Mouse (Mus musculus): ENCODE data around the gene Cct7.

Cct7 gene

DNA sequence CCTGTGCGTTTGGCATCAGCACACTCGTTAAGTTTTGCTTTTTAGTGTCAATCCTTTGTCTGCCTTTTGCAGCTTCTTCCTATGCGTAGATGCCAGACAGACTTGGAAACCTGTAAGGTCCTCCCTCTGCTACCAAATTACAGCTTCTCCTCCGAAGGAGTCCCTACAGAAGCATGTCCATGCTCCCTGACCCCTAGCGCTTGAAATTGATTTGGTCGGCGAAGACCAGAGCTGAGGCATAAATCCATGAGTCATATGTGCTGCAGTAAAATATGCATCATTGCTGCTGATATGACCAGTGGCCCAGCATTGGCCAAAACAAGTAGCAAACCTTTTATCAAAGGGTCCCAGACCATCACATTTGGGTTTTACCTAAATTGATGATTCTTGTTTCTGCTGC lies 1.5 kb downstream of the Cct7 start:
- DNase-seq: no peak

- DNase-seq: no peak
Measured at GRCm38 (mm10) chr6:85459621-85460020, 8.3 kb downstream of the Cct7 start.

DNA sequence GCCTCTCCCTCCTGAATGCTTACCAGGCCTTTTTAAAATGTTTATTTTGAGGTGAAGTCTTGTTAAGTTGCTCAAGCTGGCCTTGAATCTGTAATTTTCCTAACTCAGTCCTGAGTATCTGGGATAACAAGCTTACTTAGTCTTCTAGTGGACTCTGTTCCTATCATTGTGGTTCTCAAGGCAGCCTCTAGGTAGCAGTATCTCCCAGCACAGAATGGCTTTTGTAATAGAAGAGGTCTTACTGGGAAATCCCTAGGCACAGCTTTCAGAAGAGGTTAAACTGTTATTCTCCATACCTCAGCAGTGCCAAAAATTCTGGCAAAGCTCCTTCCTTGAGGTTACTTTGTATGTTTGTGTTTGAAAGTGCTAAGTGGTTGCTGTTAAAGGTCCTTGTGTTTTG lies 14.1 kb downstream of the Cct7 start:
- peak; percentile 27 to 54 for DNase-seq

GRCm38 (mm10) chr6:85469660-85470430 lies 18.5 kb downstream of the Cct7 start:
- peak in 1 of 2 experiments; percentile 39 for DNase-seq

GRCm38 (mm10) chr6:85471962-85472361 lies 20.6 kb downstream of the Cct7 start:
- peak; percentile 33 to 51 for DNase-seq

GRCm38 (mm10) chr6:85472542-85472941 lies 21.2 kb downstream of the Cct7 start:
- no peak for DNase-seq

GRCm38 (mm10) chr6:85475581-85475980 lies 24.3 kb downstream of the Cct7 start:
- no peak for DNase-seq

- DNase-seq: peak; percentile 49 to 64
Measured at GRCm38 (mm10) chr6:85477366-85477917, 26.1 kb downstream of the Cct7 start.

- DNase-seq: no peak
Measured at GRCm38 (mm10) chr6:85478416-85478815, 27.1 kb downstream of the Cct7 start.

GRCm38 (mm10) chr6:85479979-85480378 lies 28.7 kb downstream of the Cct7 start:
- DNase-seq: no peak

GRCm38 (mm10) chr6:85480685-85481084 lies 29.4 kb downstream of the Cct7 start:
- DNase-seq: peak in 1 of 2 experiments; percentile 23

- DNase-seq: peak; percentile 69 to 71
Measured at GRCm38 (mm10) chr6:85483843-85484721, 32.8 kb downstream of the Cct7 start.

DNA sequence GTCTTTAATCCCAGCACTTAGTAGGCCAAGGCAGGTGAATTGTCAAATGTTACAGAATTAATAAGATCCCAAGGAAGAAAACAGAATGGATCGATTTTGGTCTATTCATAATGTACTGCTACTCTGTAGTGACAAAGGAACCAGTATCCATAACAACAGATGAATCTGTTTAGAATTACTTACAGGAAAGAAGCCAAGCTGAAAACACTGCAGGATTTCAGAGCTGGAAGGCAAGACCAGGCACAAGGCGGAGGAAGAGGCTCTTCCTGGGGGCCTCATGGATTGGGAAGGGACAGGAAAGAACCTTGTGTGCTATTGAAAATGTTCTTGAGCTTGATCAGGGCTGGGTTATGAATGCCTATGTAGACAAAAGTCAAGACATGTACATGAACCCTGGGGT lies 34.4 kb downstream of the Cct7 start:
- no peak for DNase-seq

DNA sequence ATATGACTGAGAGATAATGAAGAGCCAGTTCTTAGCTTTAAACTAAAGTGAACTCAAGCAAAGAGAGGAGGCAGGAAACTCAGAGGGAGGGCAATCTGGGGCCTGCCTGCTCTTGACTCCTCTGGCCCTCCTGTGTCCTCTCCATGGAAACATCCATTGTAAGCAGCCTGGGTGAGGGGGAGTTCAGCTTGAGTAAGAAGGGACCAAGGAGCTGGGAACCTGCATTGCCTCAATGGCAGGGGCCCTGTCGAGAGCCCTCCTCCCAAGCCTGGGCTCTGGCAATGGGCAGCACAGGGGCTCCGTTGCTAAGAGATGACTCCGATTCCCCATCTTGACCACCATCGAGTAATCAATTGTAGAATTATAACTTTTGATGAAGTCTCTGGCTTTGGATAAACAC lies 37.2 kb downstream of the Cct7 start:
- DNase-seq: no peak

GRCm38 (mm10) chr6:85489717-85490116 lies 38.4 kb downstream of the Cct7 start:
- DNase-seq: no peak

- DNase-seq: no peak
Measured at GRCm38 (mm10) chr6:85490252-85490651, 38.9 kb downstream of the Cct7 start.

GRCm38 (mm10) chr6:85491606-85492005 lies 40.3 kb downstream of the Cct7 start:
- no peak for DNase-seq

- peak in 1 of 2 experiments; percentile 29 for DNase-seq
Measured at GRCm38 (mm10) chr6:85496976-85497375, 45.7 kb downstream of the Cct7 start.

DNA sequence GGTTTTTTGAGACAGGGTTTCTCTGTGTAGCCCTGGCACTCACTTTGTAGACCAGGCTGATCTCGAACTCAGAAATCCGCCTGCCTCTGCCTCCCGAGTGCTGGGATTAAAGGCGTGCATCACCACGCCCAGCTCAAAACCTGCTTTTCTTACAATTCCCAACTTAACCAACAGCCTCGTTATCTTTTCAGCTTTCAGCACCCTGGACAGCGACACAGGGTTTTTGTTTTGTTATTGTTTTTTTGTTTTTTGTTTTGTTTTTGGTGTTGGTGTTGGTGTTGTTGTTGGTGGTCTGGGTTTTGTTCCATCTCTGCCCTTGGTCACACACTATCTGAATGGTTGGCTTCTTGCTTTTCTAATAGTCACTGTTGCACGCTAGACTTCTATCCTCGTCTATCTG lies 46.8 kb downstream of the Cct7 start:
- DNase-seq: no peak

GRCm38 (mm10) chr6:85500416-85500815 lies 49.1 kb downstream of the Cct7 start:
- DNase-seq: peak; percentile 48 to 57

GRCm38 (mm10) chr6:85501571-85502102 lies 50.3 kb downstream of the Cct7 start:
- DNase-seq: peak; percentile 52 to 58

DNA sequence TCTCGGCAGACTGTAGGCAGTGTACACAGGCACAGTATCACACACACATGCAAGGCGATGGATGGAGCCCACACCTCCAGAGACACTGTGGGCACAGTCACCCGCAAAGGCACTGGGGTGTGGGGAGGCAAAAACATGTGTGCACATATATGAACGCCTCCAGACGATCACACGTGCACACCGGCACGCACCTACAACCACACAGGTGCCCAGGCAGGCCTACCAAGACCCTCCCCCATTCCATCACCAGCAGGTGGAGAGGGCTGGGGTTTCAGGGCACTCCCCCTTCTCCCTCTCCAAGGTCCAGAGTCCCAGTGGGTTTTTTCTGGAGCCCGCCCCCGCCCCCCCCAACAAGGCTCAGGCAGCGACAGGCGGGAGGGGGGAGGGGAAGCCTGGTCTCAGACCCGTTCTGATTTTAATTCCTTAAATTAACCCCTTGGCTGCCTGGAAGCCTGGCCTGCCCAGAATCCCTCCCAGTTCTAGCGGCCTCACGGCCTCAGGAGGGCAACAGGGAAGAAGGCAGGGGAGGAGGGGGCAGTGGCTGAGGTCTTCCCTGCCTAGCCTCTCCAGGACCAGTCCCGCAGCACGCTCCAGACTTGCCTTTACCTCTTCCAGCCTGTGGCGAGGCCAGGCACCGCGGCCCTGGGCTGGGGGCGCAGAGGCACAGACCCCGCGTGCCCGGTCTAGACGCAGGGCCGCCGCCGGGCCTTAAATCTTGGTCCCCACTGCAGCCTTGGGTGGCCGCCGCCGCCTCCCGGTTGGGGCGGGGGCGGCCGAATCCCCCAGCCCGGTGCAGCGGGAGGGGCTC lies 51.0 kb downstream of the Cct7 start:
- peak; percentile 54 to 55 for DNase-seq

Measured in cerebellum, postnatal 25 days (tissue).